In the genomic region with DNA sequence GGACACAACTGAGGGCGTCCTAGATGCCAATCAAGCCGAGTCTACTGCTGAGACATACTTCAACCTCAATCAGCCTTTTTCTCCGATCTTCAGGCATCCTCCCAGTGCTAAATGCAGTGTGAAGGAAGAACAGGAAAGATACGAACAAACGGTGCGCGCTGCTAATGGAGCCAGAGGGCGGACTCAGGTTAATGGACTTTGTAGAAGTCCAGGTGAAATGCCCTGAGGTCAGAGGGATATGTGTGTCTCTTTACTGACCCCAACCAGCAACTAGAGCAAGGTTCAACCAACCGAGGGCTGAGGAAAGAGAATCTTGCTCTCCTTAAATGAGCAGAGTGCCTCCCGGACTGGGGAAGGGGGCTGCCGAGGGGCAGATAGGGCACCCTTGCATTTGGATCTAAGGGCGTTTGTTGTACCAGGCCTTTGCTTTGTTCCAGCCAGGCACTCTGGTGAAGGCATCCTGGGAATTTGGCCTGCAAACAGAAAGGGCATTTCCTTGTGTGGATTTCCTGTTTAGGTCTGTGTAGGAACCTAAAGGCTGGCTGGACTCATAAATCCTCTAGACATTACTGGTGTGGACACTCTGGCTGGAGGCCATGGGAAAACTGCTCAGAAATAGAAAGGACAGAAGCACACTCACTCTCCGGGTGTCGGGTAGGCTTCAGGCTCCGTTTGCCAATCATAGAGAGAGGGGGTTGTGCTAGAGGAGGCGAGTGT, we compare ENCODE assay signal across 8 mouse cellular contexts.
DNase-seq lines count a peak whose midpoint lies in the region; ATAC-seq and TF ChIP-seq lines count a peak whose summit lies in the region.

No protein-coding gene starts in this region.

- H3K36me3 ChIP-seq in liver, adult 2 months (ENCODE audit: control insufficient read depth, insufficient read depth, low read length): no peaks in the 10 kb centered on the region
- H3K36me3 ChIP-seq in heart, embryonic 12.5 days: no peaks in the 10 kb centered on the region
- no peaks in the 10 kb centered on the region for H3K36me3 ChIP-seq in neural tube, embryonic 14.5 days (ENCODE audit: control insufficient read depth, insufficient read depth, low read length)

- TF ChIP-seq CTCF in liver, adult 2 months (IDR thresholded peaks at IDR 0.05; ENCODE audit: low read depth, low read length): no peak

- peak overlapping the region; percentile 8; the same call in 1 of the 2 replicates for H3K4me2 ChIP-seq in heart, embryonic 12.5 days
- 0 out of 2 replicates have a peak overlapping the region, but pooled peaks have one; percentile 4 for H3K4me2 ChIP-seq in neural tube, embryonic 14.5 days (ENCODE audit: low read depth, low read length)

- DNase-seq in liver, adult 2 months (ENCODE audit: extremely low read depth, low read depth, low spot score): no peak
- no peak for DNase-seq in liver
- peak; percentile 75 to 85 for DNase-seq in kidney, postnatal 4 days
- no peak for DNase-seq in left cerebral cortex, postnatal 36 days (ENCODE audit: low spot score in 2 of 2)
- no peak for DNase-seq in gastrocnemius, adult 18-20 months (ENCODE audit: low spot score)
- DNase-seq in thymus, postnatal 4 days: no peak

- 62% methylated on average over 16 of the region's 16 CpGs for WGBS in liver, adult 2 months
- whole genome bisulfite sequencing in heart, embryonic 12.5 days: 66% methylated on average over 16 of the region's 16 CpGs
- WGBS in neural tube, embryonic 14.5 days: 72% methylated on average over 16 of the region's 16 CpGs

- peak; percentile 40; the same call in 1 of the 2 replicates for ATAC-seq in heart, embryonic 12.5 days (ENCODE audit: insufficient number of reproducible peaks, low FRiP score)
- peak; percentile 56; the same call in 1 of the 2 replicates for ATAC-seq in neural tube, embryonic 14.5 days (ENCODE audit: low read depth)

- intact Hi-C loops in left cerebral cortex, postnatal 36 days (cut with DNase I): no loop called here

- no peaks in the 10 kb centered on the region for H3K27me3 ChIP-seq in liver, adult 2 months (ENCODE audit: control insufficient read depth, insufficient read depth, low read length)
- H3K27me3 ChIP-seq in heart, embryonic 12.5 days (replicated peaks): no peaks in the 10 kb centered on the region
- no peaks in the 10 kb centered on the region for H3K27me3 ChIP-seq in neural tube, embryonic 14.5 days (ENCODE audit: control insufficient read depth, insufficient read depth, low read length)

- H3K9ac ChIP-seq in liver, adult 2 months (ENCODE audit: low read depth, low read length): no peak overlapping the region
- H3K9ac ChIP-seq in heart, embryonic 12.5 days: no peak overlapping the region
- no peak overlapping the region for H3K9ac ChIP-seq in neural tube, embryonic 14.5 days (replicated peaks; ENCODE audit: low read depth, low read length)

- H3K4me1 ChIP-seq in liver, adult 2 months (ENCODE audit: control insufficient read depth, insufficient read depth, low read length): 0 out of 2 replicates have a peak, but pooled peaks cover 4% of the 10 kb centered on the region
- H3K4me1 ChIP-seq in heart, embryonic 12.5 days (replicated peaks): peaks cover 23% of the 10 kb centered on the region
- no peaks in the 10 kb centered on the region for H3K4me1 ChIP-seq in neural tube, embryonic 14.5 days (ENCODE audit: control insufficient read depth, insufficient read depth, low read length)

- TF ChIP-seq POLR2A in liver, adult 2 months (IDR thresholded peaks at IDR 0.05; ENCODE audit: extremely low read depth, insufficient read depth, low read length): no peak

- no peaks in the 10 kb centered on the region for H3K79me2 ChIP-seq in liver, adult 2 months (ENCODE audit: control insufficient read depth, insufficient read depth, low read length)

- H3K9me3 ChIP-seq in heart, embryonic 12.5 days (replicated peaks): no peaks in the 10 kb centered on the region
- H3K9me3 ChIP-seq in neural tube, embryonic 14.5 days (ENCODE audit: control insufficient read depth, low read length): no peaks in the 10 kb centered on the region

- no peak overlapping the region for H3K4me3 ChIP-seq in liver, adult 2 months (ENCODE audit: insufficient read depth, low read depth, low read length)
- no peak overlapping the region for H3K4me3 ChIP-seq in heart, embryonic 12.5 days
- H3K4me3 ChIP-seq in neural tube, embryonic 14.5 days (ENCODE audit: low read depth, low read length): no peak overlapping the region

- peak overlapping the region; percentile 84 for H3K27ac ChIP-seq in liver, adult 2 months (replicated peaks; ENCODE audit: insufficient read depth, low read depth, low read length)
- H3K27ac ChIP-seq in heart, embryonic 12.5 days (ENCODE audit: poor library complexity, severe bottlenecking): peak overlapping the region; percentile 32; the same call in 1 of the 2 replicates
- H3K27ac ChIP-seq in neural tube, embryonic 14.5 days (ENCODE audit: low read depth, low read length): no peak overlapping the region

Comparison
In these comparisons a context has a peak if more than half of its experiments do, and no peak if none do; other contexts are left out.
1. DNase-seq: peak in kidney, postnatal 4 days (2 of 2); none in liver, adult 2 months (single experiment), liver (single experiment), left cerebral cortex, postnatal 36 days (0 of 2), gastrocnemius, adult 18-20 months (single experiment) and thymus, postnatal 4 days (single experiment).